Mouse (Mus musculus) heart, postnatal 4 days (tissue): ENCODE measurements around the gene Bax. TPM values are rescaled to one million over a fixed set of nuclear protein-coding genes. Genes with fewer than 3 reads are reported as not detected.
"Not testable (repeated sequence)": the region's sequence is repeated elsewhere in the genome, so short reads cannot be mapped to it uniquely, and the experiment has no call there.

Experiments used
- DNase-seq: peaks from one replicate; pipeline ENCODE4 v3.0.0; 2021
- total RNA-seq, 2 experiments: library from RNA; stranded (reverse); gene quantifications; 2 replicates each; pipeline ENCODE4 v1.2.3; 2021

Bax gene
- 10 to 100 TPM; 48.6 to 50.7 TPM for total RNA-seq

DNA sequence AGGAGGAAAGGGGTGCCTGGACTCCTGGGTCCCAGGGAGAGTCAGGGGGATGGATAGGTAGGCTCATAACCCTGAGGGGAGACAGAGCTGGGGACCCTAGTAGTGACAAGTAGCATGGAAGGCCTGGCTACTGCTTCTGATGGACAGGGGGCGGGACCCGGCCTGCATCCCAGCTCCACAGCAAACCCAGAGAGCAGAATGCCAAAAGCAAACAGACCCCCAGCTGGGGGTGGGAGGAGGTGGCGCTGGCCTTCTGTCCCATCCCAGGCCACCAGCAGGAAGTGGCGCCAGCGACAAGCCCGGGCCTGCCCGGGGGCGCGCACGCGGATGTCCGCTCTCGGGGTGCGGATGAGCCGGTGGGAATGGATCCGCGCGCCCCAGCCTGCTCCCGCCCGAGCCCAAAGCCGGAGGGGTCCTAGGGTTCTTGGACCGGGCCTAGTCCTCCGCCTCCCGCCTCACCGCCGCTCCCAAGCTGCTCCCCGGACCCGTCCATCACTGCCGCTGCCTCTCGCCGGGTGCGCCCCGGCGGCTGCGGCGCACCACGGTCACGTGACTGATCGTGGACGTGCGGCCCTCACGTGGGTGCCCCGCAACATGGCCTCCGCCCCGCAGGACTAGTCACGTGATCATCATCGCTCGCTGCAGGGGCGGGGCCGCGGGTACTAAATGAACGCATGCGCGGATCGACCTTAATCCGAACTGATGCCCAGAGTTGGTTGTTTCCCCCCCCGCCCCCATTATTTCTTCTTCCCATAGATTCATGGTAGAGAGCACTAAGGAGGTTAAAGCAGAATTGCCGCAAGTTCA is at the start of gene Bax:
Gene Bax, minus strand, starts transcription at position 616 of the 807 bp plus-strand sequence.
- peak; percentile 96 for DNase-seq

DNA sequence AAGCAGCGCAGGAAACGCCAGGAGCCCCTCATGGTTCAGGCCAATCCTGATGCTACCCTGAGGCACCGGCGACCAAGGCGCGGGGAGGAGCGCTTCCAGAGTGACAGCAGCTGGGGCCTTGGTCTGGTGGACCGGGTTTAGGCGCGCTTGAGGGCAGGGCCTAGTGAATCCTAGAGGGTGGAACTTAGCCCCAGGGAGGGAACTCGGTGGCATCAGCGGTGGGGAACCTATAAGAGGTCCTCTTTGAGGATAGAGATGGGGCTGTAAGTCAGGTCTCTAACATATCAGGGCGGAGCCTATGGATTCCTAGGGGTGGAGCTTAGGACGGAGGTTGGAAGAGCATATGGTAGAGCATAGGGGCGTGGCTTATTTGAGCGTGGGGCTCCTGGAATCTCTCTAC is 48.7 kb upstream of the Bax start:
- DNase-seq: no peak

DNA sequence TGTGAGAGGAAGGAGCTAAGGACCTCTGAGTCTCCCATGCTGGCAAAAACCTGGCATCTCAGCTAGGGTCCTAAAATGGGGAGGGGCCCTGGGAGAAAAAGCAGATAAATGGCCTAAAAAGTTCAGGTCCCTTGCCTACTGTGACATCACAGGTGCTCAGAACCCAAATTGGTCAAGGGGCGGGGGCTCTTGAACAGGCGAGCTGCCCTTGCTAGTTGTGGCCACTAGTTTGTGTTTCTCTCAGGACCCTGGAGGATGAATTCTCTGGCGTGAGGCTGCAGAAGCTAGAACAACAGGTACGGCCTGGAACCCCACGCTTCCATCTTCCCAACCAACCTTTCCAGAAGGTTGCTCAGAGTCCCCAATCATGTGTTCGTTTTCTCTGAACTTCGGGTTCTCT is 47.7 kb upstream of the Bax start:
- no peak for DNase-seq

DNA sequence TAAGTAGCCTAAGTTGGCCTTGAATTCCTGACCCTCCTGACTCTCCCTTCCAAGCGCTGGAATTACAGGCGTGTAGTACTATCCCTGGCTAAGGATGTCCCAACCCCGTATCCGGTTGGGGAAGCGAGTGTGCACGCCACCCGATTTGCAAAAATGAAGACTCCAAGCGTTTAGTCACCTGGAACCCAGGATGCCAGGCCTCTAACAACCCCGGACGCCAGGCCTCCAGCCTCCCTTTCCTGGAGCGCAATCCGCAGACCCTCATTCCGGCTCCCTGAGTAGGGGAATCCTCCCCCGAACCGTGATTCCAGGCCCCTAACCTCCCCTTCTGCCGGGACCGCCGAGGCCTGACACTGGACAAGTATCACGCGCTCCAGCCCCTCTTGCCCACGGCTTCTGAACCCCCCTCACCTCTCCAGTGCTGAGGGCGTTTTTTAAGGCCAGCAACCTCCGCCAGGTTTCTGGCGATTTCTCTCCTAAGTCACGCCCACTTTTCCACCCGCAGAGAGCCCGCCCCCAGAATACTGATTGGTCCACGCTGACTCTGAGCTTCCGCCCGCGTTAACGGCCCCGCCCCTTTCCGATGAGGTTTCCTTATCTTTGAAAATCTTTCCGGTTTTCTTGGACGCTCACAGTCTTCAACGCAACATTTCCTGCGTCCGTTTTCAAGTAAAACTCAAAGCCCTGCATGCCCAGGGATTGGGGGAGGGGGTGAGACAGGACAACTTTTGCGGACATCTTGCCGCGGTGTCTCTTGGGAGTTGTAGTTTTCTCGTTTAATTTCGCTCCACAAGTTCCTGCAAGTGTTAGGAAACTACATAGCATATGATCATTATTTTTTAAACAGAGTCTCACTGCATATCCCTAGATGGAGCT is 43.5 kb upstream of the Bax start, which contains the start of gene Nucb1:
Gene Nucb1, minus strand, starts transcription at position 495 of the 876 bp plus-strand sequence.
- peak; percentile 93 for DNase-seq

DNA sequence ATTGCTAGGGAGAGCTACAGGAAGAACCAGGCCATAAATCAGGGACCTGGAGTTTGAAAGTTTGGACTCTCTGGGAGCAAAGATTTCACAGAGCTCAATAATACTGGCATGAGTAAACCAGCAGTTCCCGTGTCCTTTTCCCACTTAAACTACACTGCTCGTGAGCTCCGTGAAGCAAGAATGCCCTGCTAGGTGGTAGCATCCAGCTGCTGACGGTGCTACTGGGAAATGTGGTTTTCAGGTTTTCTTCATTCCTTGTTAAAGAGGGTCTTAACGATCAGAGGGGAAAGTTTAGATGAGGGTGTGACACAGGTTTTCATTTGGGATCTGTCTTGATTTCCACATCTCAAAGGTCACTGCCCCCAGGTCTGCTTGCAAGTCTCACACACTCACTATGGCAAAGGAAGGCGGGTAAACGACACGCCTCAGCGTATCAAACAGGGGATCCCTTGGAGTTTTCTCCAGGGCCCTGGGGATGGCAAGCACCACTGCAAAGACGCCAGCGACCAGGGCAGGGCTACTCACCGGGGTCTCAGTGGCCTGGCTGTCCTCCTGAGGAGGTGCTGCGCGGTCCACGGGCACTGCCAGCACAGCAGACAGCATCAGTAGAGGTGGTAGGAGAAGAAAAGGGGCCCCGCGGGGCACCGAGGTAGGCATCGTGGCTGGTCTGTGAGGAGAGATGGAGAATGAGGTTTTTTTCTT is 42.6 kb upstream of the Bax start:
- no peak for DNase-seq

DNA sequence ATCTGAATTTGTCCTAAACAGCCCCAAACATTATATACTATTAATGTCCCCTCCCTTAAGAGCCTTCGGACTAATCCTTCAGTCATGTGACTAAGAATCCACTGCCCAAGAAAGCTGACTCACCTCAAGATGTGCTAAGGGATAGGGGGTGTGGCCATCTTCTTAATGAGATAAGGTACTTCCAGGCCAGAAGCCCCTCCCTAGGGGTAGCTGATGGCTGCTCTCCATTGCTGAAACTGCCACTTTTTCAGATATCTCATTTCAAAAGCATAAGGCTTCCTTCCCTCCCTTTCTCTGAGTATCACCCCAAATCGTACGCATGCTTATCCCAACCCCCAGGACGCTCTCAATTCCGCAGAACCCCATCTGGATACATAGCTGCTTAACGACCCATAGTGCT is 41.9 kb upstream of the Bax start:
- DNase-seq: no peak

DNA sequence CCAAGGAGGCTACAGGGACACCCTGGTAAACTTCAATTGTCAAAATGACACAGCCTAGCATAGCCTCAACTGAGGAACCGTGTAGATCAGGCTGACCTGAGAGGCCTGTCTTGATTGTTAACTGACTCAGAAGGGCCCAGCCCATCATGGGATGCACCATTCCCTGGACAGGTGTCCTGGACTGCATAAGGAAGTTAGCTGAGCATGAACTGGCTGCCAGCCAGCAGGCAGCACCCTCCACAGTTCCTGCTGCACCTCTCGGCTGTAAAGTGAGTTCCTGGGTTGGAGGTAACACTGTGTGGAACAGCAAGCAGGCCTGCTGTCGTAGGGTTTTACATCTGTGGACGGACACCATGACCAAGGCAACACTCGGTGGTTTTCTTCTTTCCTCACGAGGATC is 40.9 kb upstream of the Bax start:
- DNase-seq: no peak

DNA sequence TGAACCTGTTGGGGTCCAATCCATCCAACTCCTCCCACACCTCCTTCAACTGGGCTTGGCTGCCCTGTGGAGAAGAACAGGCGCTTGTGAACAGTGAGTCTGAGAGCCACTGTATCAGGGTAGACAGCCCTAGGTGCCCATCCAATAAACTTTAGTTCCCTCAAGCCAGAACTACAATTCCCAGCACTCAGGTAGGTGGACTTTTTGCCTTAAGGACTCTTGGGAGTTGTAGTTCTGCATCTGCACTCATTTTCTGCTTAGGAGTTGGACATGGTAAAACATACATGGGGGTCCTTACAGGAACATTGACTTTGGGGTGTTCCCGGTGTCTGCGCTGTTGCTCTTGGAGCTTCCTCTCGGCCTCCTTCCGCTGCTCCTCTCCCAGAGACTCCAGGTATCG is 31.7 kb upstream of the Bax start:
- no peak for DNase-seq

DNA sequence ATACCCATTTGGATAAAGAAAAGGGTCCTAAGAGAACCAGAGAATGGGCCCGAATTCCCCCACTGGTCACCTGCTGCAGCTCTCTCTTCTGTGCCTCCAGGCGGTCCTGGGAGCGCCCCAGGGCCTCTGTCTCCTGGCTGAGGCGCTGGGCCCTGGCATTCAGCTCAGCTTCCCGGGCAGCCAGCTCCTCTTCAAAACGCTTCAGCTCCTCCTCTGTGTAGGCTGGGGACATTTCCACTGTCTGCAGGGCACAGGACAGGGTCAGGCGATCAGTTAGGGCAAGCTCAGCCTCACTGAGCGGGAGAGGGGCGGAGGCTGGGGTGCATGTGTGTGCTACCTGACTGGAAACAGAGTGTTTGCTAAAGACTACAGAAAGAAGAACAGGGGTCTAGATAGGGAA is 27.9 kb upstream of the Bax start:
- no peak for DNase-seq

DNA sequence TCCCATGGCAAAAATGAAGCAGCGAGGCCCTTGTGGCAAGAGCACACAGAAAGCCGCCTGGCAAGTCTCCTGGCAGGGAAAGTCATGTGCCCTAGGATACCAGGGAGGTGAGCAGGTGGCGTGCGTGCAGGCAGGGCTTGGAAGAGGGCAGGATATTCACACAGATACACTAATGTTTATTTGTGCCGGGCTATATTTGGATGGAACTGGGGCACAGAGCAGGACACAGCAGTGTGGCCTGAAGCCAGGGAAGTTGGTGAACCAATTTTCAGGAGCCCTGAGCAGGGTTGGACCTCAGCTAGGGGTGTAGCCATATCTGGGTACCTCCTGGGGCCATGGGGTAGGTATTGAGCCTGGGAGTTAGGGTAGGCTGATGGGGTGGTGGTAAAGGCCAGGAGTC is 26.3 kb upstream of the Bax start:
- DNase-seq: peak; percentile 40

DNA sequence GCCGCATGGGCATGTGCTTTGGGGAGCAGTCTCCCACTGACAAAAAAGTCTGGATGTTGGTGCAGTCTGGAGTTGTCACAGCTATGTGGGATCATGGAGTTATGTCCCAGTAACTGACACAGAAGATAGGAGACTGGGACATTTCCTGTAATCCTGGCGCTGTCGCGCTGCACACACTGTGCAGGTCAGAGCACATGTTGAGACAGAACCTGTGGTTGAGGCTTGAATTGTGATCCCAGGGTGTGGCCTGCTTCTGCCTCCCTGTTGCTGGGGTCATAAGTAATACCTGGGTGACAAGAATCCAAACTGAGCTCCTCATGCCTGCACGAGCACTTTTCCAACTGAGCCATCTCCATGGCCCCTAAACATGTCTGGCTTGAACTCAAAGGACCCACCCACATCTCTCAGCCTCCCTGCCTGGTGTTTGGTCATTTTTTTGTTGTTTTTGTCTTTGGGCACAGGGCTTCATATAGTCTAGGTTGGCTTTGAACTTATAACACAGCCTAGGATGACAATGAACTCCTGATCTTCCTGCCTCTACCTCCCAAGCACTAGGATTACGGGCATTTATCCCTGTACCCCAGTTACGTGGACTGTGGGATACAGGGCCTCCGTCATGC is 25.6 kb upstream of the Bax start:
- DNase-seq: no peak

DNA sequence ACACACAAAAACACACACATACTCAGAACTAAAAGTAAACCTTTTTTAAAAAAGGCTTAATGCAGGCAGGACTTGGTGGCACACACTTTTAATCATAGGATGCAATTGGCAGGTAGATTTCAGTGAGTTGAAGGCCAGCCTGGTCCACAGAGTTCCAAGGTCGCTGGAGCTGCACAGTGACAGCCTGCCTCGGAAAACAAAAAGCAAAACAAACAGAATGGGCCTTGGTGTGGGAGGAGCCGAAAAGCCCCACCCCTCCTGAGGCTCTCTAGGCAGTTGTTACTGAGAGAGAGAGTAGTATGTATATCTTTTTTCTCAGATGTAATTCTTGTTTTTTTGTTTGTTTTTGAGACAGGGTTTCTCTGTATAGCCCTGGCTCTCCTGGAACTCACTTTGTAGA is 24.6 kb upstream of the Bax start:
- no peak for DNase-seq

DNA sequence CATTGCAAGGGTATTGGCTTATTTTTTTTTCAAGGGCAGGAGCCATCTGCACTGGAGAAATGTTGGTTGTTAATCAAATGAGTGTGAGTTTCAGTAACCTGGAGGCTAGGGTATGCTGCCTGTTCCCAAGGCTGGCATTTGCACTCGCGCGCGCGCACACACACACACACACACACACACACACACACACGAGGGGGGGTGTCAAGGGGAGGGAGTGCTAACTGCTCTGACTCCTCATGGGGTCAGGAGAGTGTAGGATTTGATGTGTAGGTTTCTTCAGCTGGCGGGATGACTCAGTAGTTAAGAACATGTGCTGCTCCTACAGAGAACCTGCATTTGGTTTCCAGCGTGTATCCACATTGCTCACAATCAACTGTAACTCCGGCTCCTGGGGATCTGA is 24.1 kb upstream of the Bax start:
- DNase-seq: no peak

DNA sequence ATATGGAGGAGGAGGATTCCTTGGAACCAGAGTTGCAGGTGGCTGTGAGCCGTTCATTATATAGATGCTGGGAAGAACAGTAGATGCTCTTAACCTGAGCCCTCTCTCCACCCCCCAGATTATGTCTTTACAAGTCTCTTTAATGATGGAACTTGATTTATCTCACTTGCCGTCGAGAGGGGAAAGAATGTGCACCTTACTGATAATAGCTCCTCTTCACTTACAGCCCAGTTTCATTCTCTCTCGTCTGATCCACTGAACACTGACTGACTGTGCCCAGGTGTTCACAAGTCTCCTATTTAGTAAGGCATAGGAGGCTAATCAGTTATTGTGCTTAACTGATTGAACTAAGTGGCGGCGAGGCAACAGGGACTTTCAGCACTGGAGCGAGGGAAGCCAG is 22.9 kb upstream of the Bax start:
- no peak for DNase-seq

DNA sequence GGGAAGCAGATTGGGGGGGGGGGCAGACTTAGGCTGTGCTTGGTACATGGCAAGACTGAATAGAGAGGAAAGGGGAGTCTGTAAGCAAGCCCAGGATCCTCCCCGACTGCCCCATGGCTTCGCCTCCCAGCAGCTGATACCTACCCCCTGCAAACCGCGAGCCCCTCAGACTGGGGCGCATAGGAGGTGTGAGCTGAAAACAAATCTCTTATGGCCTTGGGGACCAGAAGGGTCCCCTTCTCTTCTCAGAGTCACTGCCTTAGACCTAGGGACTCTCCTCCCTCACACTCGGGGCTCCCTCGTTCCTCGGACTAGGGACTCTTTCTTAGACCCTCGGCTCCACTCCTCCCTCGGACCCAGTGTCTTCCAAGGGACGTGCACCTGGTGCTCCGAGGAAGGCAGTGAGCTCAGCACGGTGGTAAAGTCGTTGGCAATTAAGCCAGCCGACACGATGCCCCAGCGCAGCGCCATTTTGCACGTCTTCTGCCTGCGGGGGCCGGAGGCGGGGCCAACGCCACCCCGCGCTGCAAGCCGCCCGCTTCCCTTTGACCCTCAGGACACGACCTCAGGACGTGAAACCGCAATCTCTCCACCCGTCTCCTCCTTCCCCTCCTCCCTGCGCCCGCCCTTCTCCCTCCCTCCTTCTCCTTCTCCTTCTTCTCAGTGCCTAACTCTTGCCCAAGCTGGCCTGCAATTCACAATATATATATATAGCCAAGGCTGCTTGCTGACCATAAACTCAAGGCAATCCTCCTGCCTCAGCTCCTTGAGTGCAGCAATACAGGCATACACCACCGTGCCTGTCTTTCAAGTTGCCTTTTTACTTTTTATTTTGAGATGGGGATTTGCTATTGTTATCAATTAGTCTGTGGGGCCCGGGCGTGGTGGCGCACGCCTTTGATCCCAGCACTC is 21.9 kb upstream of the Bax start, which contains the start of gene Dhdh:
Gene Dhdh, minus strand, starts transcription at position 513 of the 912 bp plus-strand sequence.
- peak; percentile 65 for DNase-seq

DNA sequence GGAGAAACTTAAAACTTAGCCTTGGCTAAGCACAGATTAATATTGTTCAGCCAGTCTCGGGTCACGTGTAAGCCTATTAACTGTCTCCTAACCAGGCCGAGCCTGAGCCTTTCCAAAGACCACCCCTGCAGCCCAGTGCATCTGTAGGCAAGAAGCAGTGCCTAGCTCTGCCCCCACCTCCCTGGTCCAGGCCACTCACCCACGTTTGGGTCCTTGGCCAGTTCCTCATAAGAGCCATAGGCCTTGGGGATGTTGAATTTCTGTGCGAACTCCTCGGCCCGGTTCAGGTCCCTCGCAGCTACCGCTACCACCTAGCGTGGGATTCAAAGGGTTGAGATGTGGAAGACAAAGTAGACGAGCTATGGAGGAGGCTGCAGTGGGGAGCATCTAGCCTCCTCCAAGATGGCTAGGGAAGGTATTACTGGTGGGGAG is 21.2 kb upstream of the Bax start:
- no peak for DNase-seq

DNA sequence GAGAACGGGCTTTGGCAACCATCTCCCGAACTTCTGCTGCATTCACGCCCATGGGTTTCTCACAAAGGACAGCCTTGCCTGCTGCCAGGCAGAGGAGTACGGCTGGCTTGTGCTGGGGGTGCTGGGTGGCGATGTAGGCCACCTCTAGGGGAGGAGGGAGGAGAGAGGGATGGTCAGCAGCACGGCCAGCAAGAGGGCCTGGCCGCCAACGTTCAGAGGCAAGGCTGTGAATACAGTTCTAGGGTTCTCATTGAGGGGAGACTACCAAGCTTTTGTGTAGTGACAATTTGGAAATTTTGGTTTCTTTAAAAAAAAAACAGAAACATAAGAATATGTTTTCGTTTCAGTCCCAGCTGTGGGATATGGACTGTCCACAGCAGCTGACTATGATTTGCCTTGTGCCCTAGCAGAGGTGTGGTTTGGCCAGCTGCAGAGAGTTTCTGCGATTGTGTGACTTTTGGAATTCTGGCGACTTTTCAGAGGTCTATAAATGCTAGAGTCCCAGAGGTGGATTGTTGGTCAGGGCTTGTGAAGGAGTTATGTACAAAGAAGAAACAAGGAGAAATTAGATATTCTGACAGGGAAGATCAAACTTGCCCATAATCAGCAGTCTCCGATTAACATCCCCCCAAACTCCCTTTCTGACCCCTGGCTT is 20.2 kb upstream of the Bax start, which contains the start of gene Gm45808:
Gene Gm45808, minus strand, starts transcription at position 51 of the 655 bp plus-strand sequence.
- DNase-seq: no peak

DNA sequence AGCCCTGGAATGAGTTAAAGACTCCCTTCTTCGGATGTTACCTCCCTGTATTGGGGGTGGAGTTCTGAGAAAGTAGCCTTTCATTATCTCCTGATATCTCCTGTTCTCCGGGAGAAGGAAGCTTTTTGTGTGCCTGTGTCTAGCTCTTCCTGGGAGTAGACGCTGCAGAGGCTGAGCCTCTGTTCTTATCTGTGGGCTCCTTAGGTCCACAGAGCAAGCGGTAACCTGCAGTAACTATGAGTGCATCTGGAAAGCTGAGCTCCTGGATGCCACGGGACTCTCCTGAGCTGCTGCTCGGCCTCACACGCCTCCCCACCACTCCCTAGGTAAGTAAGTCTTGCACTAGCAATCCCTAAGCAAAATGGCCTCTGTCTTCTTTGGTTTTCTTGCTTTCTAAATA is 19.5 kb upstream of the Bax start:
- no peak for DNase-seq

DNA sequence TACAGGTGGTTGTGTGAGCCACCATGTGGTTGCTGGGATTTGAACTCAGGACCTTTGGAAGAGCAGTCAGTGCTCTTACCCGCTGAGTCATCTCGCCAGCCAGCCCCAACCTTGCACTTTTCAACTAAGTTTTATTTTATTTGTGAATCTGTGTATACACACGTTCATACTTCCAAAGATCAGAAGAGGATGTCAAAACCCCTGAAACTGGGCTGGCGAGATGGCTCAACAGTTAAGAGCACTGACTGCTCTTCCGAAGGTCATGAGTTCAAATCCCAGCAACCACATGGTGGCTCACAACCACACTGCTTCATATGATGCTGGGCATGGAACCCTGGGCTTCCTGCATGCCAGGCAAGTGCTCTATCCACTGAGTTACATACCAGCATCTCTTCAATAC is 18.3 kb upstream of the Bax start:
- not testable (repeated sequence) for DNase-seq

DNA sequence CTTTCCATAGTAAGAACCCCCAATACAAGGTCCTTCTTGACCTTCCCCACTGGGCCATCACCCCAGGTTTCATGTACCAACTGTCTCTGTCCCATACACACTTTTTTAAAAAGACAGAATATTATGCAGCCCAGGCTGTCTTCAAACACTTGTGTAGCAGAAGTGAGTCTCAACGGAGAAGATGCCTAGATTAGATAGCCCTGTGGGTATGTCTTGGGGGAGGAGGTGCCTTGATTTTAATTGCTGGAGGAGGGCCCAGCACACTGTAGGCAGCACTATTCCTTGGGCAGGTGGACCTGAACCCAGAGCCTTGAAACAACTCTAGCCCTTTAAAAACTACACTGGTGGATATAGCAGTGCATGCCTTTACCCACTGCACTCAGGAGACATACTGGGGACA is 15.5 kb upstream of the Bax start:
- DNase-seq: no peak
